Mouse (Mus musculus) embryonic fibroblast, embryonic 13.5 days (primary cell): ENCODE results near the gene Fggy.

Experiments used
- CTCF ChIP-seq: IDR thresholded peaks from 2 replicates; pipeline ENCODE4 v1.5.1; 2011; ENCODE audit warnings: mild to moderate bottlenecking, control low read depth, low read length, moderate library complexity, borderline replicate concordance; ENCODE audit not compliant: insufficient read depth
- POLR2A ChIP-seq: IDR thresholded peaks from 2 replicates; pipeline ENCODE4 v1.6.1; 2011; ENCODE audit warnings: low read depth, mild to moderate bottlenecking, control low read depth, low read length, moderate library complexity

- TF ChIP-seq CTCF = no peak
- no peak for TF ChIP-seq POLR2A
Observed at GRCm38 (mm10) chr4:95771542-95771941, 214.2 kb downstream of the Fggy start.
